ENCODE assay signal across 14 mouse cellular contexts in genomic region chr8:13162098-13162497, GRCm38 (mm10). TPM values are rescaled to one million over a fixed set of nuclear protein-coding genes. Genes with fewer than 3 reads are reported as not detected.
DNase-seq lines count a peak whose midpoint lies in the region; ATAC-seq and TF ChIP-seq lines count a peak whose summit lies in the region.
"Had no signal": no experiment of that assay in that cellular context is flagged by ENCODE, and none has a peak within 500 bp of the region (broad histone marks: within the 10 kb centered on the region; RNA-seq: fewer than 3 reads in every experiment).

No protein-coding gene starts in this region.

- no peaks in the 10 kb centered on the region for H3K9me3 ChIP-seq in heart, embryonic 12.5 days (replicated peaks)
- no peaks in the 10 kb centered on the region for H3K9me3 ChIP-seq in lung, postnatal 0 days (ENCODE audit: low read length)
- no peaks in the 10 kb centered on the region for H3K9me3 ChIP-seq in intestine, postnatal 0 days (ENCODE audit: control insufficient read depth)
- H3K9me3 ChIP-seq: embryonic facial prominence, embryonic 15.5 days; neural tube, embryonic 12.5 days had no signal

- H3K4me1 ChIP-seq in heart, embryonic 12.5 days (replicated peaks) = peaks cover 22% of the 10 kb centered on the region
- H3K4me1 ChIP-seq in lung, postnatal 0 days (ENCODE audit: insufficient read depth, low read depth, low read length) = peaks cover 10% of the 10 kb centered on the region; the same call in 1 of the 2 replicates
- peaks cover 17% of the 10 kb centered on the region for H3K4me1 ChIP-seq in lung, adult 2 months (ENCODE audit: control insufficient read depth, insufficient read depth, low read length)
- no peaks in the 10 kb centered on the region for H3K4me1 ChIP-seq in intestine, postnatal 0 days (replicated peaks; ENCODE audit: control insufficient read depth, insufficient read depth, low read length)

- H3K36me3 ChIP-seq in heart, embryonic 12.5 days = peaks cover 10% of the 10 kb centered on the region
- no peaks in the 10 kb centered on the region for H3K36me3 ChIP-seq in lung, postnatal 0 days (ENCODE audit: insufficient read depth, low read length)
- peaks cover 6% of the 10 kb centered on the region for H3K36me3 ChIP-seq in intestine, postnatal 0 days (ENCODE audit: control insufficient read depth, insufficient read depth)
- peaks cover 18% of the 10 kb centered on the region for H3K36me3 ChIP-seq in myocyte (ENCODE audit: control insufficient read depth, insufficient read depth)

- H3K4me2 ChIP-seq in heart, embryonic 12.5 days = peak overlapping the region; percentile 10; the same call in 1 of the 2 replicates
- H3K4me2 ChIP-seq in lung, postnatal 0 days (replicated peaks; ENCODE audit: low read depth, low read length) = 0 out of 2 replicates have a peak overlapping the region, but pooled peaks have one; percentile 3
- H3K4me2 ChIP-seq in intestine, postnatal 0 days (replicated peaks; ENCODE audit: low read depth) = peak overlapping the region; percentile 89
- H3K4me2 ChIP-seq in myocyte (ENCODE audit: low read depth) = peak overlapping the region; percentile 47
- H3K4me2 ChIP-seq: embryonic facial prominence, embryonic 15.5 days; neural tube, embryonic 12.5 days had no signal

- H3K9ac ChIP-seq in heart, embryonic 12.5 days = no peak overlapping the region
- H3K9ac ChIP-seq in lung, postnatal 0 days (replicated peaks; ENCODE audit: low read depth) = no peak overlapping the region
- H3K9ac ChIP-seq in intestine, postnatal 0 days (ENCODE audit: low read depth, low read length) = no peak overlapping the region
- H3K9ac ChIP-seq: embryonic facial prominence, embryonic 15.5 days; neural tube, embryonic 12.5 days had no signal

- no peak overlapping the region for H3ac ChIP-seq in myocyte (ENCODE audit: control insufficient read depth, insufficient read length)

- H3K79me2 ChIP-seq in myocyte (ENCODE audit: control insufficient read depth, insufficient read depth) = peaks cover 79% of the 10 kb centered on the region

- no peak for DNase-seq in heart, adult 18-20 months
- no peak for DNase-seq in lung, postnatal 0 days (ENCODE audit: low spot score)
- DNase-seq in lung, adult 2 months = no peak
- DNase-seq in left cerebral cortex, postnatal 10 days (ENCODE audit: extremely low spot score in 1 of 2, low spot score in 2 of 2) = no peak
- DNase-seq: cerebellum, postnatal 14 days; heart, postnatal 36 days; layer of hippocampus, adult 9-11 months; thymus, adult 18-20 months had no signal

- no peak overlapping the region for H3K27ac ChIP-seq in heart, embryonic 12.5 days (ENCODE audit: poor library complexity, severe bottlenecking)
- H3K27ac ChIP-seq in lung, postnatal 0 days (ENCODE audit: low read length) = 0 out of 2 replicates have a peak overlapping the region, but pooled peaks have one; percentile 33
- H3K27ac ChIP-seq in intestine, postnatal 0 days (ENCODE audit: low read depth, low read length) = peak overlapping the region; percentile 46; the same call in 1 of the 2 replicates
- H3K27ac ChIP-seq: embryonic facial prominence, embryonic 15.5 days; neural tube, embryonic 12.5 days had no signal

- 75% methylated on average over 6 of the region's 6 CpGs for WGBS in heart, embryonic 12.5 days
- 54% methylated on average over 6 of the region's 6 CpGs for WGBS in lung, postnatal 0 days
- 63% methylated on average over 6 of the region's 6 CpGs for WGBS in lung, adult 2 months
- 43% methylated on average over 6 of the region's 6 CpGs for WGBS in intestine, postnatal 0 days

- no peak for TF ChIP-seq EP300 in lung, postnatal 0 days (IDR thresholded peaks at IDR 0.05)

- intact Hi-C loops in left cerebral cortex, postnatal 10 days (cut with DNase I) = no loop called here

- H3K27me3 ChIP-seq in heart, embryonic 12.5 days (replicated peaks) = no peaks in the 10 kb centered on the region
- H3K27me3 ChIP-seq in lung, postnatal 0 days (replicated peaks; ENCODE audit: insufficient read depth, low read length) = no peaks in the 10 kb centered on the region
- no peaks in the 10 kb centered on the region for H3K27me3 ChIP-seq in intestine, postnatal 0 days (replicated peaks; ENCODE audit: control insufficient read depth, insufficient read depth, low read length)
- H3K27me3 ChIP-seq in myocyte (ENCODE audit: control insufficient read depth, insufficient read depth, insufficient read length) = no peaks in the 10 kb centered on the region
- H3K27me3 ChIP-seq: embryonic facial prominence, embryonic 15.5 days; neural tube, embryonic 12.5 days had no signal

- no peak for TF ChIP-seq CTCF in lung, postnatal 0 days (IDR thresholded peaks at IDR 0.05)
- no peak for TF ChIP-seq CTCF in lung, adult 2 months (IDR thresholded peaks at IDR 0.05; ENCODE audit: insufficient read depth, low read length)
- no peak for TF ChIP-seq CTCF in intestine, postnatal 0 days (IDR thresholded peaks at IDR 0.05; ENCODE audit: low read depth)

- no peak overlapping the region for H3K4me3 ChIP-seq in heart, embryonic 12.5 days
- no peak overlapping the region for H3K4me3 ChIP-seq in lung, postnatal 0 days (ENCODE audit: low read depth, low read length)
- H3K4me3 ChIP-seq in lung, adult 2 months (replicated peaks; ENCODE audit: extremely low read depth, low read depth, low read length) = no peak overlapping the region
- no peak overlapping the region for H3K4me3 ChIP-seq in intestine, postnatal 0 days (ENCODE audit: low read depth, low read length)
- peak overlapping the region; percentile 81 for H3K4me3 ChIP-seq in myocyte
- H3K4me3 ChIP-seq: embryonic facial prominence, embryonic 15.5 days; neural tube, embryonic 12.5 days had no signal

- ATAC-seq in heart, embryonic 12.5 days (ENCODE audit: insufficient number of reproducible peaks, low FRiP score) = no peak
- ATAC-seq in lung, postnatal 0 days = peak; percentile 13
- ATAC-seq in intestine, postnatal 0 days = peak; percentile 11; the same call in 1 of the 2 replicates
- ATAC-seq: activated CD4-positive, CD25-positive, alpha-beta regulatory T cell, adult 4 months had no signal

- TF ChIP-seq POLR2A in lung, adult 2 months (IDR thresholded peaks at IDR 0.05; ENCODE audit: borderline replicate concordance, extremely low read depth, low read depth, low read length) = no peak
- TF ChIP-seq POLR2A in myocyte (IDR thresholded peaks at IDR 0.05; ENCODE audit: insufficient read length, low read depth) = no peak

TF ChIP-seq in myocyte, 11 proteins besides CTCF, POLR2A, EP300 and RAD21:
- TF ChIP-seq CEBPB (IDR thresholded peaks at IDR 0.05; ENCODE audit: insufficient read depth, poor library complexity, severe bottlenecking) (no peak), TCF12 (IDR thresholded peaks at IDR 0.05; ENCODE audit: insufficient read depth, poor library complexity, severe bottlenecking) (no peak), USF1 (IDR thresholded peaks at IDR 0.05; ENCODE audit: low read depth) (no peak), POLR2AphosphoS2 (IDR thresholded peaks at IDR 0.05; ENCODE audit: insufficient read length, low read depth) (no peak), E2F4 (IDR thresholded peaks at IDR 0.05; ENCODE audit: insufficient read depth) (no peak), MYOG (IDR thresholded peaks at IDR 0.05; ENCODE audit: control insufficient read depth in 1 of 3, insufficient read depth in 1 of 3, insufficient read length in 2 of 3, low read depth in 2 of 3) (no peak), REST (IDR thresholded peaks at IDR 0.05; ENCODE audit: insufficient read depth, insufficient read length) (no peak), TCF3 (IDR thresholded peaks at IDR 0.05; ENCODE audit: insufficient read length, low read depth) (no peak), MAX (IDR thresholded peaks at IDR 0.05; ENCODE audit: low read depth) (no peak), MYOD1 (IDR thresholded peaks at IDR 0.05; ENCODE audit: control insufficient read depth in 1 of 3, insufficient read length in 2 of 3, low read depth in 2 of 3) (no peak), SRF (IDR thresholded peaks at IDR 0.05; ENCODE audit: control insufficient read depth, insufficient read length, low read depth) (no peak)

RNA-seq across cellular contexts. Expression of gene Lamp1, which starts 3.1 kb away (rescaled TPM):
- polyA plus RNA-seq in heart, embryonic 12.5 days (2016; fragmentation: Nextera tagmentation; extraction: Ambion mirVana) = 364 and 372 TPM in 2 replicates
- 100 to 1,000 TPM; 405 to 445 TPM for total RNA-seq in heart, adult 18-20 months (2021)
- 508 and 522 TPM in 2 replicates for polyA plus RNA-seq in lung, postnatal 0 days (2015; fragmentation: Nextera tagmentation; extraction: Ambion mirVana)
- 602 and 729 TPM in 2 replicates for polyA plus RNA-seq in lung, adult 2 months (2012; rRNA removed)
- polyA plus RNA-seq in intestine, postnatal 0 days (2015; fragmentation: Nextera tagmentation; extraction: Ambion mirVana) = 847 and 854 TPM in 2 replicates
- polyA plus RNA-seq in myocyte (2012; fragmentation: generic; extraction: Trizol) = 531 TPM
- total RNA-seq in left cerebral cortex, postnatal 10 days (2021) = 100 to 1,000 TPM; 300 to 304 TPM

RNA-seq across cellular contexts. Expression of gene Grtp1, which starts 38.3 kb away (rescaled TPM):
- polyA plus RNA-seq in heart, embryonic 12.5 days (2016; fragmentation: Nextera tagmentation; extraction: Ambion mirVana) = 19.8 and 22.7 TPM in 2 replicates
- 1 to 10 TPM; 4.9 to 5.1 TPM for total RNA-seq in heart, adult 18-20 months (2021)
- polyA plus RNA-seq in lung, postnatal 0 days (2015; fragmentation: Nextera tagmentation; extraction: Ambion mirVana) = 2.0 and 2.5 TPM in 2 replicates
- 19.0 and 21.4 TPM in 2 replicates for polyA plus RNA-seq in lung, adult 2 months (2012; rRNA removed)
- 110 and 113 TPM in 2 replicates for polyA plus RNA-seq in intestine, postnatal 0 days (2015; fragmentation: Nextera tagmentation; extraction: Ambion mirVana)
- 34.4 TPM for polyA plus RNA-seq in myocyte (2012; fragmentation: generic; extraction: Trizol)
- 1 to 10 TPM; 4.9 to 6.4 TPM for total RNA-seq in left cerebral cortex, postnatal 10 days (2021)

RNA-seq across cellular contexts. Expression of gene Cul4a, which starts 56.7 kb away (rescaled TPM):
- polyA plus RNA-seq in heart, embryonic 12.5 days (2016; fragmentation: Nextera tagmentation; extraction: Ambion mirVana) = 124 and 137 TPM in 2 replicates
- 10 to 100 TPM; 80.1 to 85.0 TPM for total RNA-seq in heart, adult 18-20 months (2021)
- polyA plus RNA-seq in lung, postnatal 0 days (2015; fragmentation: Nextera tagmentation; extraction: Ambion mirVana) = 59.5 and 61.2 TPM in 2 replicates
- 37.3 and 41.4 TPM in 2 replicates for polyA plus RNA-seq in lung, adult 2 months (2012; rRNA removed)
- 44.9 and 49.7 TPM in 2 replicates for polyA plus RNA-seq in intestine, postnatal 0 days (2015; fragmentation: Nextera tagmentation; extraction: Ambion mirVana)
- 61.3 TPM for polyA plus RNA-seq in myocyte (2012; fragmentation: generic; extraction: Trizol)
- 10 to 100 TPM; 59.8 to 62.4 TPM for total RNA-seq in left cerebral cortex, postnatal 10 days (2021)

RNA-seq across cellular contexts. Expression of gene Pcid2, which starts 56.8 kb away (rescaled TPM):
- 29.3 and 29.5 TPM in 2 replicates for polyA plus RNA-seq in heart, embryonic 12.5 days (2016; fragmentation: Nextera tagmentation; extraction: Ambion mirVana)
- total RNA-seq in heart, adult 18-20 months (2021) = 10 to 100 TPM; 10.4 to 10.6 TPM
- polyA plus RNA-seq in lung, postnatal 0 days (2015; fragmentation: Nextera tagmentation; extraction: Ambion mirVana) = 17.5 and 18.0 TPM in 2 replicates
- polyA plus RNA-seq in lung, adult 2 months (2012; rRNA removed) = 21.3 and 22.1 TPM in 2 replicates
- polyA plus RNA-seq in intestine, postnatal 0 days (2015; fragmentation: Nextera tagmentation; extraction: Ambion mirVana) = 9.6 TPM in 2 replicates
- 19.5 TPM for polyA plus RNA-seq in myocyte (2012; fragmentation: generic; extraction: Trizol)
- 10 to 100 TPM; 29.3 to 29.4 TPM for total RNA-seq in left cerebral cortex, postnatal 10 days (2021)

Comparison
In these comparisons a context has a peak if more than half of its experiments do, and no peak if none do; other contexts are left out.
1. H3K4me2 ChIP-seq: peak in every context shown above with its lines; median percentile 89 in intestine, postnatal 0 days; 47 in myocyte; 10 in heart, embryonic 12.5 days; 3 in lung, postnatal 0 days.